Mouse (Mus musculus) olfactory bulb, adult 2 months (tissue): Measurements from ENCODE around the gene Fau. TPM values are rescaled to one million over a fixed set of nuclear protein-coding genes. Genes with fewer than 3 reads are reported as not detected.

Source experiments
- H3K27ac ChIP-seq: fragments of 200-500 bp; 2 replicates; pipeline ENCODE4 v1.5.1; 2012; ENCODE audit warnings: low read depth, low read length; ENCODE audit not compliant: insufficient read depth
- H3K4me1 ChIP-seq: fragments of 200-500 bp; 2 replicates; pipeline ENCODE4 v1.6.1; 2012; ENCODE audit warnings: low read length; ENCODE audit not compliant: control insufficient read depth, insufficient read depth
- H3K4me3 ChIP-seq: fragments of 200-500 bp; 2 replicates; pipeline ENCODE4 v1.5.1; 2012; ENCODE audit warnings: mild to moderate bottlenecking, low read depth, low read length, moderate library complexity; ENCODE audit not compliant: insufficient read depth
- CTCF ChIP-seq: fragments of 200-500 bp; IDR thresholded peaks from 2 replicates; pipeline ENCODE4 v1.5.1; 2012; ENCODE audit warnings: low read depth, mild to moderate bottlenecking, low read length, moderate library complexity; ENCODE audit not compliant: insufficient read depth
- POLR2A ChIP-seq: fragments of 200-500 bp; IDR thresholded peaks from 2 replicates; pipeline ENCODE4 v1.6.1; 2012; ENCODE audit warnings: mild to moderate bottlenecking, low read depth, low read length, moderate library complexity; ENCODE audit not compliant: insufficient read depth
- WGBS: fragments of 180-500 bp; shearing (Covaris S2); methylation state at CpG from one replicate; pipeline ENCODE4 v1.1.7; 2018; 5-methylcytosine and 5-hydroxymethylcytosine counted together
- polyA plus RNA-seq: library from polyadenylated mRNA; stranded (reverse); fragments of >200 nt; gene quantifications from 2 replicates; pipeline ENCODE4 v1.2.4, GENCODE M21; 2012; ENCODE audit warnings: low replicate concordance; ENCODE audit not compliant: missing spikeins, insufficient read depth, insufficient read length

Gene Fau
- polyA plus RNA-seq = 1,126 and 1,387 TPM in 2 replicates

GRCm38 (mm10) chr19:6057313-6058096 is at the start of gene Fau, which contains the start of gene Mrpl49:
TSS of gene Fau (plus strand) at chr19:6057844.
TSS of gene Mrpl49 (minus strand) at chr19:6057785.
- Histone ChIP-seq H3K4me1 (peaks cover 9% of the 10 kb centered on the region), H3K27ac (peak within 1 kb of the TSS; percentile 67; the same call in 1 of the 2 replicates), H3K4me3 (peak within 1 kb of the TSS; percentile 90)
- TF ChIP-seq POLR2A (peak; percentile 93), CTCF (no peak)
- WGBS = under 1% methylated on average over 63 of the region's 63 CpGs

- TF ChIP-seq CTCF (no peak), POLR2A (no peak)
- peaks cover 5% of the 10 kb centered on the region for H3K4me1 ChIP-seq
- H3K27ac ChIP-seq = no peak overlapping the region
- 81% methylated on average over 8 of the region's 8 CpGs for whole genome bisulfite sequencing
- no peak overlapping the region for H3K4me3 ChIP-seq
Observed at GRCm38 (mm10) chr19:6009137-6009536, 48.5 kb upstream of the Fau start.

GRCm38 (mm10) chr19:6013691-6014090 is 44.0 kb upstream of the Fau start:
- H3K4me1 ChIP-seq = peaks cover 22% of the 10 kb centered on the region
- TF ChIP-seq CTCF (no peak), POLR2A (no peak)
- WGBS = 95% methylated on average over 10 of the region's 10 CpGs
- H3K27ac ChIP-seq = no peak overlapping the region
- H3K4me3 ChIP-seq = no peak overlapping the region

GRCm38 (mm10) chr19:6014991-6015510 is 42.6 kb upstream of the Fau start:
- H3K4me1 ChIP-seq = peaks cover 22% of the 10 kb centered on the region
- H3K27ac ChIP-seq = peak overlapping the region; percentile 65
- WGBS = 1% methylated on average over 16 of the region's 18 CpGs
- TF ChIP-seq POLR2A (no peak), CTCF (no peak)
- peak overlapping the region; percentile 63 for H3K4me3 ChIP-seq

- peak within 1 kb of the TSS; percentile 65 for H3K27ac ChIP-seq
- 4% methylated on average over 40 of the region's 40 CpGs for WGBS
- no peak for TF ChIP-seq CTCF
- peak within 1 kb of the TSS; percentile 63 for H3K4me3 ChIP-seq
- H3K4me1 ChIP-seq = peaks cover 22% of the 10 kb centered on the region
Observed at GRCm38 (mm10) chr19:6015511-6016315, 41.9 kb upstream of the Fau start, which contains the start of gene Capn1. TSS of gene Capn1 (minus strand) at chr19:6015897.

GRCm38 (mm10) chr19:6016532-6016931 is 41.1 kb upstream of the Fau start:
- WGBS = 52% methylated on average over 7 of the region's 7 CpGs
- H3K27ac ChIP-seq = no peak overlapping the region
- peak overlapping the region; percentile 63; the same call in 1 of the 2 replicates for H3K4me3 ChIP-seq
- TF ChIP-seq CTCF (no peak), POLR2A (no peak)
- peaks cover 22% of the 10 kb centered on the region for H3K4me1 ChIP-seq

- H3K27ac ChIP-seq = no peak overlapping the region
- TF ChIP-seq POLR2A (no peak), CTCF (peak; percentile 79)
- no peak overlapping the region for H3K4me3 ChIP-seq
- WGBS = 27% methylated on average over 15 of the region's 15 CpGs
- peaks cover 22% of the 10 kb centered on the region for H3K4me1 ChIP-seq
Observed at GRCm38 (mm10) chr19:6018142-6019089, 39.2 kb upstream of the Fau start.

GRCm38 (mm10) chr19:6020276-6020675 is 37.4 kb upstream of the Fau start:
- no peak for TF ChIP-seq POLR2A
- no peak for TF ChIP-seq CTCF
- Histone ChIP-seq H3K27ac (no peak overlapping the region), H3K4me3 (no peak overlapping the region), H3K4me1 (peaks cover 11% of the 10 kb centered on the region; the same call in 1 of the 2 replicates)
- 50% methylated on average over 3 of the region's 3 CpGs for WGBS
